Mouse (Mus musculus): ENCODE results near the gene Cage1. TPM values are rescaled to one million over a fixed set of nuclear protein-coding genes. Genes with fewer than 3 reads are reported as not detected.

Gene Cage1
- 0.13 and 0.20 TPM in 2 replicates for polyA plus RNA-seq (2012; rRNA removed; ENCODE audit: low replicate concordance)

DNA sequence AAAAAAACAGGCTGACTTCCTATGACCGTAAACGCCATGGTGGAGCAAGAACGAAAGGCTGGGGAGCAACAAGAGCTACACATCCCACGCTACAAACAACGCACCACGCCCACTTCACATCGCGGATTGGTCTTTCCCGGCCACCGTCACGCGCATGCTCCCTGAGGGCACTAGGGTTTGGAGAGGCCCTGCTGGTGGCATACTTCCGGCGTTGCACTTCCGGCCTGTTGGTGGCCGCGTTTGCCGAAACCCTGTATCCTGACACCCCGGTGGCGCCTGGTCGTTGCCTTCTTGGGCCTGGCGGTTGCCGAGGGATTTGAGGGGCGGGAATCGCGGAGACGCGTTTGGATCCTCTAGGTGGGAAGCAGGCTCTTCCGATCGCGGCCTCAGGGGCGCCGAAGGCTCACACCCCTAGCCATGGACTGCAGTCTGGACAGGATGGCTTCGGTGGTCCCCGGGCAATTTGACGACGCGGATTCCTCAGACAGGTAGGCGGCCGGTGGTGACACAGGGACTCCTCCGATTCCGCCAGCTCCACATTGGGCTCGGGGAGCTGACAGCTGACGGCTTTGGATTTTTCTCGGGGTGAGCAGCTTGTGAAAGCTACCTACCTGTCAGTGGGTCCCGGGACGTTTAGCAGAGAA lies at the start of gene Cage1:
Gene Cage1 (minus strand): TSS at position 26 of the 644 bp plus-strand sequence.

DNA sequence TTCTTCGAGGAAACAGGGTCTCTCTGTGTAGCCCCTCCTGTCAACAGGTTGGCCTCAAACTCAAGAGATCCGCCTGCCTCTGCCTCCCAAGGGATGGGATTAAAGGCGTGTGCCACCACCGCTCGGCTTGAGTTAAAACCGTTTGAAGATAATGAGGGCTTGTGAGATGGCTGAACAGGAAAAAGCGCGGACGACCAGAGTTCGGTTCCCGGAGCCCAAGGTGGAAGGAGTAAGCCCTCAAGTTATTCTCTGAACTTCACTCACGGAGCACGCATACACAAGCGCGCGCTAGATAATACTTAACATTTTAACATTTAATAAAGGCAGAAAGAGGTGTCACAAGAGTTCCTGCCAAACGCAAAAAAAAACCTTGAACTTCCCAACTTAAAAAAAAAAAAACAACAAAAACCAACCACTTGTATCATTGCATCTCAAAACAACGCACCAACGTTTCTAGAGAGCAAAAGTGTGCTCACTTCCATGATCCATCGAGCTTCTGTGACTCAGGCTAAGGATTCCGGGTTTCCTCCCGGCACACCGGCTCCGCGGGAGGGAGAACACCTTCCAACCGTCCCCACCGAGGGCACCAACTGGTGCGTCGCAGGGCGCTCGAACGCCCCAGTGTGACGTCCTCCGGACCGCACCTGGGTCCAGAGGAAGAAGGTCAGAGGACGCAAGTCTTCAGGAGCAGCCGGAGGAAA lies 376 bp downstream of the Cage1 start, which contains the start of gene Riok1:
Gene Riok1 (plus strand): TSS at position 653 of the 701 bp plus-strand sequence.

DNA sequence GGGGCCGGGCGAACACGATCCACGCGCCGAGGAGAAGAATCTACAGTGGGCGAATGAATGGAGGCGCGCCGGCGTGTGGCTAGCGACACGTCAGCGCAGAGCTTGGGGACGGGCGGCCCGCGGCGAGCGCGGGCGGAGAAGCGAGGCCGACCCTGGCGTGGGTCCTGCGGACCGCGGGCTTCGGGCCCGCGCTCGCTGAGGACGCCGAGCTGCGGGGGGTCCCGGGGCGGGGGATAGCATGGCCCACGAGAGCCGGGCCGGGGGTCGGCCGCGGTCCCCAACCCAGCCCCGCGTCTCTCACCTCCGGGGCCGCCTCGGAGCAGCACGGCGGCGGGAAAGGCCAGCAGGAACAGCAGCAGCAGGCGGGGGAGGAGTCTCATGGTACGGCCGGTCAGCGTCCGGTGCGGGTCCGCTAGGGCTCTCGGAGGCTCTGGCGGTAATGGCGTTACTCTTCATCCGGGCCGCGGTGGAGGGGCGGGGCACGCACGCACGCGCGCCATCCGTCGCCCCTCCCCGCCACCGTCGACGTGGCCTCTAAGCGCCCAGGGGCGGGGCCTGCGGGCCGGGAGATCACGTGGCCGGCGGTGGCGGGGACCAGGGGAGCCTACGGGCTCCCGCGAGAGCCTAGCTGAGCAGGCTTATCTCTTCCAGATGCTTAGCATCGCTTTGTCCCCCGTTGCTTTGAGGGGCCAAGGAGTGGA lies 43.0 kb downstream of the Cage1 start, which contains the start of gene Ssr1:
Gene Ssr1 (minus strand): TSS at position 514 of the 701 bp plus-strand sequence.

Other genes starting within 250 kb of the Cage1 start
- 4.4 and 14.1 TPM in 2 replicates for gene Ssr1, start 42.9 kb downstream of the Cage1 start, polyA plus RNA-seq (2012; rRNA removed; ENCODE audit: low replicate concordance)
- 17.0 and 18.8 TPM in 2 replicates for gene Riok1, start 74 bp downstream of the Cage1 start, polyA plus RNA-seq (2012; rRNA removed; ENCODE audit: low replicate concordance)
- gene Dsp, start 114.2 kb upstream of the Cage1 start, polyA plus RNA-seq (2012; rRNA removed; ENCODE audit: low replicate concordance): 3.1 and 5.4 TPM in 2 replicates
- 21.5 and 32.2 TPM in 2 replicates for gene Snrnp48, start 167.9 kb upstream of the Cage1 start, polyA plus RNA-seq (2012; rRNA removed; ENCODE audit: low replicate concordance)

All from mammary gland, adult 2 months (tissue).